Mouse (Mus musculus) kidney, postnatal 10 days (tissue): ENCODE data around the gene Ankrd11.

Experiments used
- DNase-seq: peaks from one replicate; pipeline ENCODE4 v3.0.0; 2021; ENCODE audit warnings: mixed read lengths

The Ankrd11 gene

DNA sequence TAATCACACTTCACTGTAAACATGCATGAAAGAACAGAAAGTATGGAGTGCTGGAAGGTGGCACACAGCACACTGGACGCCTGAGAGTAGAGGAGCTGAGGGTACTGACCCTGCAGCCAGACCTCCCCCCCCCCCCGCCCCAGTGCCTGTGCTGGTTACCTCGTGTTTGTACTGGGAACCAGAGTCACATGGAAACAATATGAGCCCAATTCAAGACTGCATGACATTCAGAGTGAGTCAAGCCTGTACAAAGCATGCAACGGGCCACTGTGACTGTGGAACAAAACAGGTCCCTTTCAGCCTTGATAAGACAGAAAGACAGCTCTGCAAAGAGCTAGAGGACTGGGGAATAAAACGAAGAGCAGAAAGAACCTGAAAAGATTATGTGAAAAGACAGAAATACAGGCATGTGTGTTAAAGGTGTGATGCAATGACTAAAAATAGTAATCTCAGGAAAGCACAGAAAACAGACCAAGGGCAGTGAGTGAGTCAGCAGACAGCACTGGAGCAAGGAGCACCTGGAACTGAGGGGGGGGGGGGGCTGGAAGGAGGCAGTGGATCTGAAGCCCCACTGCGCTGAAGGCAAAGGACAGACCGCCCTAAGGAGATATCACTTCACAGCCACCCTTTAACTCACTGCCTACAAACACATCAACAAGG, 118.5 kb downstream of the Ankrd11 start:
- no peak for DNase-seq

DNA sequence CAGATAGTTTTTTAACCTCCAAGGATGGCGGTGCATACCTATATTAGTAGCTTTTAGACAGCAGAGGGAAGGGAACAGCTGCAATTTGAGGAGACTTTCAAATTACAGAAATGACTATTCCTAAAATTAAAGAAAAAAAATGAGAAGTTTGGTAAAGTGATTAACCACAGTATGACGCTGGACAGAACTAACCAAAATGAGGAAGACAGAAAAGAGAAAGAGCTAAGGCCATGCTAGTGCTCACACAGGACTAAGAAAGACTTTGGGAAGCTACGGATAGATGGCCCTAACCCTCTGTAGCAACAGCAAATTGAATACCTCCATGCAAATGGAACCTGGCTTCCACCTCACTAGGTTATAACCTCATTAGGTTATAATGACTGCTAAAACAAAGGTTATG, 119.1 kb downstream of the Ankrd11 start:
- DNase-seq: no peak

DNA sequence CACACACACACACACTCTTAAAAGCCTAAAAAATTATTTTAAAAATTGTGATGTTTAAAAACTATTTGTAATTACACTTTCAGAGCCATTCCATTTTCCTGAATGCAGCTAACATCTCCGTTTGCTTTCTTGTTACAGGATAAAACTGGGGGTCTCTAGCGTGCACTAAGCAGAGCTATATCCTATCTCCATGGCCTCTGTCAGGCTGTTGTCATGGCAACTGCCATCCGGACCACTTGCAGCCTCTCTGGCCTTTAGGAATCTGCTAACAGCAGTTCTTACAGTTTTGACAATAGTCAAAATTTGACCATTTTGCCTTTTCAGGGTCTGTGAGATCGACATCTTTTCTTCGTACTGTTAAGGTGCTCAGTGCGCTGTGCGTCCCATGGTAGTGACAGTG, 121.2 kb downstream of the Ankrd11 start:
- no peak for DNase-seq

DNA sequence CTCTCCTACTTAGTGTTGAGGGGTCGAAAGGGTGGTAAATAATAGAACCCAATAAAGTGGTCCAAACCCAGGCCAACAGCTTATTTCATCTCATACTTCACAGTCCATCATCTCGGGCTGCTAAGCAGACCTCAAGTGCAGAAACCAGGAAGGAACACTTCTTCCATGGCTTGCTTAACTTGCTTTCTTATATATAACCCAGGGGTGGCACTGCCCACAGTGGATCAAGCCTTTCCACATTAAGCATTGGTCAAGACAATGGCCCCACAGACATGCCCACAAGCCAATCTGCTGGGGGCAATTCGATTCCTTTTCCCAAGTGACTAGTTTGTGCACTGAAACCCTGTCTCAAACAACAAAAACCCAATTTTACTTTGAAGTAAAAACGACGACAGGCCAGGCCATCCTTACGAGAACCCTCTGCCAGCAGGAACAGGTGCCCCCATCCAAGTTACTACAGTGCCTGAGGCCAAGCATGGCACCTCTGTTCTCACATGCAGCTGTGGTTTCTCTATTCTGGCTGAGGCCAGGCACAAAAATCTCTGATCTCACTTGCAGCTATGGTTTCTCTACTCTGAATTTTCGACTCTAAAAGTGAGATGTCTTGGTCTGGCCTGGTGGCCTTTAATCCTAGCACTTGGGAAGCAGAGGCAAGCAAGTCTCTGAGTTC, 123.5 kb downstream of the Ankrd11 start:
- DNase-seq: no peak

DNA sequence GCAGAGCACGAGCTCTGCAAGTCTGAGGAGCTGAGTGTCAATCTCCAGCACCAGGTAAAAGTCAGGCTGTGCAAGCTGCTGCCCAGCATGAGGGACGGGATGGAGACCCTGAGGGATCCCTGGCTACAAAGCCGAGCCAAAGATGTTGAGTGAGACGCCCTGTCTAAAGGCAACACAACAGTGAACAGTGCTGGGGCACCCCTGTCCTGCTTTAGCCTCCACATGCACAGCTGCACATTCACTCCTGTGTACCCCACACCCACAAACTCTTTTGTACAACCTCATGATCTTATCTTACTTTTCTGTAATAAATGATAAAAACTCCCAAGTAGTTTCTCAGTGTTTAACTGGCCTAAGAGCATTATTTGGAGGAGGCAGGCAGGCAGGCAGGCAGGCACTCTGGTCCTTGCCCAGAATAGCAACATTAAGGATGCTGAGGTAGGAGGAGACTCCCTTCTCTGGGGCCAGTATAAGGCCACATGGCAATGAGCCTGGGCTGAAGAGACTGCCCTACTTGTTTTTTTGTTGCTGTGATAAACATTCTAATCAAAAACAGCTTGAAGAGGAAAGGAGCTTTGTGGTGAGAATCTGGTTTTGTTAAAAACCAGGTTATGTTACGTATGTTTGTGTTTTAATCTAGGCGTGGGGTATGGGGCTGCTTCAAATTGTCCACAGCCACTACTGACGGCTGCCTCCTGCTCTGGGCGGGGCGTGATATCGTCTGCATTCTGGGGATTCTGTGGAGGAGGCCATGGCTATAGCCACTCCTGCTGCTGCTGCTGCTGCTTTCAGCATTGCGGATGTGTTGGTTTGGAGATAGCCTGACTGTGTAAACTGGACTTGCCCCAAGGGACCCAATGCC, 124.3 kb downstream of the Ankrd11 start:
- peak; percentile 67 for DNase-seq

DNA sequence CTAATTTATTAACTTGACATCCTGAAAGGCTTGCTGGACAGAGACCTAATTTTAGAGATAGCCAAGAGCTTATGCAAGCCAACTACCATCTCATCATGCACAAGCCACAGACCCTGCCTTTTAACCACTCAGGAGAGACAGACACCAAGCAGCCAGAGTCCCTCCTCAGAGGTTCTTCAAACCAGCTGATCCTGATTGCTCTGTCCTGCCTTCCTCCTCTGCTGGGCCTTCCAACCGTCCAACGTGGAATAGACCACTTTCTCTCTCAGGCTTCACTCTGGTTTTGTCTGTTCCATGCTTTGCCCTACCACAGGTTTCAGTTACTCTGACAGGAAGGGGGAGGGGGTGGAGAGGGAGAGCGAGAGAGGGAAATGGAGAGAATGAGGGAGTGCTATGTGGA, 125.3 kb downstream of the Ankrd11 start:
- no peak for DNase-seq

DNA sequence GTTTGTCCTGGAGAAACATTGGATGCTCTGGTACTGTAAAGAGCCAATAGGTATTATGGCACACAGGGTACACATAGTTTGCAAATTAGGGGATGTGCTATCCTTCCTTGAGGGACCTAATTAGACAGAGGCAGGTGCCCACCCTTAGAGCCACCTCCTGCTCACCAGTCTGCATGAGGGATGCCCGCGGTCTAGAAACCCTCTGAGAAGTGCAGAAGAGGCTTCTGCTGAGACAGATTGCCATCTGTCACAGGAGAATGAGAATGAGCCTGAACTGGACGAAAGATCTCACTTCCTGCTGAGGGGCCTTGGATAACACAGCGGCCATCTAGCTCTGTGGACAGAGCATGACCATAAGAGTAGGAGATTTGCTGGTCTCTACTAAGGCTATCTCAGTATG, 129.2 kb downstream of the Ankrd11 start:
- DNase-seq: no peak

DNA sequence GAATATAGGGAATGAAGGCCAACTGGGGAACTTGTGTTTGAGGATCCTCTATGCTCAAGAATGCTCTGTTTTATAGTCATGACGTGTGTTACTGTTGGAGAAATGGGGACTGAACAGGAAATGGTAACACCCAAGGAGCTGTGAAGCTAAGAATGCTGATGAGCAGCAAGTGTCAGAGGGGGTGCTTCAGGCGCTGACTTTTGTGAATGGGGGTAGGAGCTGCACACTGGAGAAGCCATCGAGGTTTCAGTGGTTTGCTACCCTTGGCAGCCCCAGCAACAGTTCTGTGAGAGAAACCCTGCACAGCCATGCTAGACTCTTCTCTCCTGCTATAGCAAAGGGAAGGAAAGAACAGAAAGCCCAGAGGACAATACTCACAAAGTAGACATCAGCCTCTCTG, 129.9 kb downstream of the Ankrd11 start:
- no peak for DNase-seq

DNA sequence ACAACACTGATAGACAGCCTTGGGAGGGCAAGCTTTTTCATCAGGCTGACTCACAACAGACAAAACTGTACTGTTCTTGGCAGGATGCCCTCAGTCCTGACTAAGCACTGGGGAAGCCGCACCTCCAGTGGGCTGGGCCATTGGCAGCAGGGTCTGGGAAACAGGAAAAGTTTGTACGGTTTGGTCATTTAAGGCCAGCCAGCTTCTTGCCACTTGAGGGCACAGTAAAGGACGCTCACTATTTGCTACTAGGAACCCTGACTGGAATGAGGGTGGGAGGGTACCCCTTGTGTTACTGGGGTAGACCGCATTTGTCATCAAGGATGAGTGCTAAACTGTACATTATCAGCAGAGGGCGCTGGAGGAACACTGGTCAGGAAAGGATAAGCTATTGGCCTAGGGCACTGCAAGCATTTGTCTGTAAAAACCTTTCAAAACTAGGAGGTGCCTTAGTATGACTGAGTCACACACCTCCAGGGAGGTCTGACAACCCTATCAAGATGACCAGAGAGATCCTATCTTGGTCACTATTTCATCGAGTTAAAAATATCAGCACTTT, 135.5 kb downstream of the Ankrd11 start:
- peak; percentile 91 for DNase-seq

DNA sequence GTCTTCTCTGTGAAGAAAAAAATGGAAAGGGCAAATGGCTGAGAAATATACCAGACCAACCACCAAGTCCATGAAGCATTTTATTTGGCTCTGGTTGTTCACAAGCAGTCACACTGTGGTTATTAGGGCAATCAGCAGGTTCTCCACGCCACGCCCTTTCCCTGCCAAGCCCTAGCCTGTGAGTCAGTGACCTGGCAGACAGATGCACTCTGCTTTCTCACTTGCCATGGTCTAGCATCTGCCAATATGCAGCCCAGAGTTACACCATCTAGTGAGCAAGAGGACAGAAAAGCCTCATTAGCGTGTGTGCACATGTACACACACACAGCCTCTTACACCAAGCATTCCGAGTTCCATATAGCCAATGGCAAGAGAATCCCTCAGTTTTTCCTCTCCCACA, 136.7 kb downstream of the Ankrd11 start:
- DNase-seq: no peak

DNA sequence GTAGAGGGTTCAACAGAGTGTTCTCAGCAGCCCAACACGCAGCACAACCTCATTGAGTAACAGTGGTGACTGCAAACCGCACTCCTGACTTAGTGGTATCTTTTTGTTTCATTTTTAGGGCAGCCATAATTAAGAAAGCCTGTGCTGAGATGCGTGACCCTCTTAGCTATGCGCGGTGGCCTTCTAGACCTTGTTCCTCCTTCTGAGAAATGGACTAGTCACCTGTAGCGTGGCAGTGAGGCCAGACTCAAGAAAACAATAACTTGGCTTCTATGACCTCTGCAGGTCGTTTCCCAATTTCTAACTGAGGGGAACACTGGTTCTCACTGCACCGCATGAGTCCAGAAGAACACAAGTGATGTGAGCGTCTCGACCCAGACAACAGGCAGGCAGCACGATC, 137.6 kb downstream of the Ankrd11 start:
- DNase-seq: no peak

DNA sequence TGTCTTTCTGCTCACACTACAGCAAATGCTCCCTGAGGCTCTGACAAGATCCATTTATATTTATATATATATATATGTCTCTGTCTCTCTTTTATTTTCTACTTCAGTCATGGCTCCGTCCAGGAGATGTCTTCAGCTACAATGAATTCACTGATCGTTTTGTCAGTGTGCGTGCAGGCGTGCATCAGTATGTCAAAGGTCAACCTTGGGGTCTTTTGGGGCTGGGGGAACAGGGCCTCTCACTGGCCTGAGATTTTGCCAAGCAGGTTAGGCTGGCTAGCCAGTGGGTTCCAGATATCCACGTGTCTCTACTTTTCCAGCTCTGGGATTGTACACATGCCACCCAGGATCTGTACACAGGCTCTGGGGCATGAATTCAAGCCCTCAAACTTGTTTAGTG, 139.1 kb downstream of the Ankrd11 start:
- DNase-seq: no peak

DNA sequence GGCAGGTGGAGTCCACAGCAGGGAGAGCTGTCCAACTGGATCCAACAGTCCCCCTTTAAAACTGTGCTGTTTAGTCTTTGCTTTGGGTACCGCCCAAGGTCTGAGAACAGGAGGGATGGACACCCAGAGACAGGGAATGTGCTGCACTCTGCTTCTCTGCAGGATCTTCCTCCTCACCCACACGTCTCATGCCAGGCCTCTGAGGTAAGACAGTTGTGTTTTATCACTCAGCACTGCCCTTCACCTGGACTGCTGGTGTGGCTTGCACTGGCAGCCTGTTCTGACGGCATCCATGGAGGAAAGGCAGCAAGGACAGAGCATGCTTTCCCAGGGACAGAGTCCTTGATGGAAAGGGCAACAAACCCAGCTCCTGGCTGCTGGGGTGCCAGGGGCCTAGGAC, 139.5 kb downstream of the Ankrd11 start:
- DNase-seq: no peak

DNA sequence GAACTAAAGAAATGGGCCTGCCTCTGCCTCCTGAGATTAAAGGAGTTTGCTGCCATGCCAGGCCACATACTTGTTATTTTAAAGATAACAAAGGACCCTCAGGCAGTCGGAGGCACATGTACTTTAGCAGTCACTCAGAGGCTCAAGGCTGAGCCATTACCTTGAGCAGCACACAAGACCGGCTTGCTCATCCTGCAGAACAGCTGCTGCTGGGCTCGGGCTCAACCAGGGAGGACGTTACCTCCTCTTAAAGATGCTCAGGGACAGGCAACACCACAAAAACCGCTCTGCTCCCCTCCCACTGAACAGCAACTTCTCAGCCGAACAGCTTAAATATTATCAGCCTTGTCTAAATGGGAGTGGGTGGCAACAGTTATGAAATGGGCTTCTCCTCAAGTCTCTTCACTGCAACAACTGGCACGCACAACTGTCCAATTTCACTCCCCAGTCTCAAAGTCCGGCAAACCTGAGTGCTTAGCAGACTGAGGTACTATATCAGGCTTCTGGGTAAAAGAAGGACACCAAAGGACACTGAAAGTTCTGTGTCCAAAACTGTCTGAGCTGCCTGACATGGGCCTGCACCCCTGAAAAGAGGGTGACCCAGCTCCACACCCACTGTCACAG, 140.1 kb downstream of the Ankrd11 start:
- no peak for DNase-seq

DNA sequence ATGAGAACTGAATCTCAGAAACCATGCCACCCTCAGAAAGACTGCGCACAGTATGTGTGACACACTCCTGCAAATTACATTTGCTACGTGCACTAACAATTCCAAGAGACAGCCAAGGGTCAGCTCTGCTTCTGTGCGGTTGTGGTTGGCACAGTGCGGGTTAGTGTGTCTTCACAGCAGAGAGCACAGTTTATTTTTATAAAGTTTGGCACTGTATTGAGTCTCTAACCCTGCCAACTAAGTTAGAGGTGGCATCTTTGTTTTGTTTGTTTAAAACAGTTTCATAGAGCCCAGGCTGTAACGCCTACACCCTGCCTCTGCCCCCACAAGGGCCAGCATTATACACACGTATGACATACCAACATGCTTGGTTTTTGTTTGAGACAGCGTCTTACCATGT, 140.6 kb downstream of the Ankrd11 start:
- no peak for DNase-seq

DNA sequence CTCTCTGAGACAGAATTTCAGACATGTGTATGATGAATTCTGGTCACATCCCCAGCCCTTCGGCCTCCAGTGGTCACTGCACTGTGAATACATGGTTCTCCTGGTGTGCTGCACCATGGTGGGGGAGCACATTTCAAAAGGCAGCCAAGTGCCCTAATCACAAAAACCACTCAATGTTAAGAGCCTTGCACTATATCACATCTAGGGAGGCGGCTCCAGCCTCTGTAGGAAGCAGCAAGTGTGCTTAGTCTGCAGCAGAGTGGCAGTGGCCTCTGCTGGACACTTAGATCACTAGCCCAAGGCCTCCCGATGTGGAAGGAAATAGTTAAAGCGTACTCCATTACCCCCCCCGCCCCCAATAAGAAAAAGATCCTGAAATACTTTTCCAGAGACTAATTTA, 143.0 kb downstream of the Ankrd11 start:
- no peak for DNase-seq

DNA sequence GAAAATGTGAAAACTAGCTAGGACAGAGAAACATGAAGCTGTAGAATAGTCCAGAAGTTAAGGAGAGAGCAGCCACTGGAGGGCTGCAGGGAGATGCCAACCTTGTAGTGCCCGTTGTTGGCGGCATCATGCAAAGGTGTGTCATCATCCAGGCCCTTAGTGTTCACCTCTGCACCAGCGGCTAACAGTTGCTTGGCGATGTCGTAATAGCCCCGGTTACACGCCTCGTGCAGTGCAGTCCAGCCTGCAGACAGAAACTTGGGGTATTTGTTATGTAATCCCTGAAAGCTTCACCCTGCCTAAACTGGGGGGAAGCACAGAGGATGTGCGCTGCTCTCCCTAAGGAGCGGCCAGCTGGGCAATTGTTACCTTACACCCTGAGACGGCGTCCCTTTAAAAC, 143.6 kb downstream of the Ankrd11 start:
- no peak for DNase-seq

DNA sequence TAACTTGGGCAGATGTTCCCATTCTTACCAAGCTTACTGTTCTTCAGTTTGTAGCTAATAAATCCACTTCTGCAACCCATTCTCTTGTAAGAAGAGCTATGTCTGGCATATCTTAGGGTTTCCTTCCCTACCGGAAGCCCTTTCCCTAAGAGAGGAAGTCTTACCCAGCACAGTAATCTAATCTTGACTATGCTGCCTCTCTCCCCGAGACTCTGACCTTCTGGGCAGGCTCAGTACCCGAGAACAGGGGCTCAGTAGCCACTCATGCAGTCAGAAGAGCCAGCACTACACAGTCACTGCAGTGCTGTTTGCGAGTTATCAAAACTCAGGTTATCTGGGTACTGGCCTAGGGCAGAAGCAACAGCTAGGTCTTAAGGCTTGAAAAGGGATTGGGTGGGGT, 144.1 kb downstream of the Ankrd11 start:
- DNase-seq: no peak

DNA sequence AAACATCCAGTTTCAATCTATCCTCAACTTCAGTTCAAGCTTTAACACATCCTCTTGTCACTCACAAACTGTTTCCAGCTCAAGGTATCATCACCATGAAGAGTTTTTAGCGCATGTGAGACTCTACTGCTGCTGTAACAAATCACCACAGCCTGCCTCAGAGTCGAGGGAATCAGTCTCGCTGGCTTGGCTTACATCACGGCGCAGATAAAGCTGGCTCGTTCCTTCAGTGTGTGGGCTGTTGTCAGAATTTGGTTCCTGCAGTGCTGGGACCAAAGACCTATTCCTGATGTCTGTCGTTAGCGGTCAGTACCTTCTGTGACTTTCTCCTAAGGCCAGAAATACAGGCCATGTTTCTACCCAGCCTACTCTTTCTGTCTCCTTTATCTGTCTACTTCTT, 144.9 kb downstream of the Ankrd11 start:
- no peak for DNase-seq

DNA sequence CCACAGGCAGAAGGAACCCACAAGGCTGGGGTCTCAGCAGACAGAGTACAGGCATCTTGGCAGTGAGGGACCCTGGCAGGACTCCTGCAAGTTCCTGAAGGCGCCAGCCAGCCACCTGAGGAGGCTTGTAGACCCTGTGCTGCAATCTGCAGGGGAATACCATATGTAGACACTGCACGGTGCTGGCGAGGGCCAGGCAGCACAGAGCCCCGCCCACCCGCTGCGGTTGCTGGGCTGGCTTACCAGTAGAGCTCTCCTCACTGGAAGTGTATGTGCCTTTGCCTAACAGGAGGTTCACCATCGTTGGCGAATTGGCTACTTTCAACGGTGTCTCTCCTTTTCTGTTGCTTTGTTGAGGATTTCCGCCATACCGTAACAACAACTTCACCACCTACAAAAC, 145.8 kb downstream of the Ankrd11 start:
- no peak for DNase-seq

DNA sequence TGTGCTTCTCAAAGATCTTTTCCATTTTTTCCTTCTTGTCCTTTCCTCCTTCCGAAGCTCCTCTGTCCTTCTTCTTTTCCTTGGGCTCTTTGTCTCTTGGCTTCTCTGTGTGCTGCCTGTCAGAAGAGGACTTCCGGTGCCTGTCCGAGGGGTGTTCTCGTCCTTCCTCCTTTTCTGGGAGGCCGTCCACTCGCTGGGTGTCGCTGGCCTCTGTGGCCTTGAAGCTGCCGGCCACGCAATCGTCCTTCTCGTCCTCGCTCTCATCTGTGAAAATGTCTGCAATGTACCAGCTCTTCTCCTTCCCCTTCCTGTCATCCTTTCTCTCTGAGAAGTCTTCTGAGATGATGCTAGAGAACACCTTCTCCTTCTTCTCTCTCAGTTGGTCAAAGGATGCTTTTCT, 148.6 kb downstream of the Ankrd11 start:
- DNase-seq: no peak

DNA sequence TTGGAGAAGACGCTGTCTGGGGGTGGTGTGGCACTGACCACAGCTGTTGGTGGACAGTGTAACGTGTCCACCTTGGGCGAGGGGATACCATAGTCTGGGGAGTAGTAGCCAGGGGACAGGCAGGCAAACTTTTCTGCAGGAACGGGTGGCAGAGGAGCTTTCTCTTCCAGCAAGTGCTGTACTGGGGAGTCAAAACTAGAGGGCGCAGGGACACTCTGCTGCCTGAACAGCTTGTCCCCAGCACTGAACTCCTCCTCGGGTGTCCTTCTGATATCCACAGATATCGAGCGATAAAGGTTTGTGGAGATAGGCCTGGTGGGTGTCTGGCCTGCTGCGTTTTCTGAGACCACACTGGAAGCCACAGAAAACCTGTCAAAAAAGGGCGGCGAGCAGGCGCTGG, 150.6 kb downstream of the Ankrd11 start:
- no peak for DNase-seq

DNA sequence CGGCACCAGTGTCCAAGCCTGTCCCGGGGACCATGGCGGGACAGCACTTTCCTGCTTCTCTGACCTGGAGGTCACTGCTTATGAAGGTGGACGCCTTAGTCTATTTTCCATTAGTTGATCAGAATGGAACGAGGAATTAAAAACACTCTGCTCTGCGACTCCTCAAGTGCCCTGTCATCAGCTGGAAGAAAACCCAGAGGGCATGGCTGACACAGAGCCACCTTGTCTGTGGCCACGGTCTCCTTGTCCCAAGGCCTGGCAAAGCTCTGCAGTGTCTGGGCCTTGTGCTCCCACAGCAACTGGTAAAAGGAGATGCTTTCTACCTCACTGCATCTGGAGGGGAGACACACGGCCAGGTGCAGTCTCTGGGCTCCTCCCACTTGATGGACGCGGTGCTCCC, 158.4 kb downstream of the Ankrd11 start:
- no peak for DNase-seq
